9 mouse cellular contexts compared by ENCODE assay signal in genomic region chr1:153506266-153506665, GRCm38 (mm10). TPM values are rescaled to one million over a fixed set of nuclear protein-coding genes. Genes with fewer than 3 reads are reported as not detected.
DNase-seq lines count a peak whose midpoint lies in the region; ATAC-seq and TF ChIP-seq lines count a peak whose summit lies in the region.
"Had no signal": no experiment of that assay in that cellular context is flagged by ENCODE, and none has a peak within 500 bp of the region (broad histone marks: within the 10 kb centered on the region; RNA-seq: fewer than 3 reads in every experiment).

No protein-coding gene starts in this region.

- intact Hi-C loops in gastrocnemius, adult 2 months (cut with DNase I) = no loop called here
- intact Hi-C loops in left cerebral cortex, postnatal 4 days (cut with DNase I) = no loop called here

- TF ChIP-seq CTCF in gastrocnemius, adult 2 months (IDR thresholded peaks at IDR 0.05) = no peak
- TF ChIP-seq CTCF in brain, embryonic 14.5 days (IDR thresholded peaks at IDR 0.05; ENCODE audit: borderline replicate concordance, extremely low read depth, insufficient read depth, insufficient read length) = no peak

- ATAC-seq in granulocyte monocyte progenitor cell, adult 5-6 weeks (replicated peaks; ENCODE audit: poor library complexity, severe bottlenecking) = no peak

- H3K27ac ChIP-seq in gastrocnemius, adult 2 months = no peak overlapping the region
- H3K27ac ChIP-seq: embryonic facial prominence, embryonic 15.5 days had no signal

- DNase-seq in gastrocnemius, adult 2 months = peak; percentile 33
- no peak for DNase-seq in gastrocnemius, adult 18-20 months (ENCODE audit: low spot score)
- peak; percentile 21 for DNase-seq in lung, postnatal 10 days
- DNase-seq in lung, postnatal 14 days = no peak
- peak; percentile 91 for DNase-seq in brain, embryonic 14.5 days (ENCODE audit: low read depth)
- peak; percentile 75 for DNase-seq in left cerebral cortex, postnatal 4 days
- DNase-seq in thymus, postnatal 4 days = no peak

- TF ChIP-seq POLR2A in brain, embryonic 14.5 days (IDR thresholded peaks at IDR 0.05; ENCODE audit: borderline replicate concordance, extremely low read depth, insufficient read depth, insufficient read length, poor library complexity, severe bottlenecking) = no peak

- no peak overlapping the region for H3K4me3 ChIP-seq in gastrocnemius, adult 2 months
- H3K4me3 ChIP-seq: embryonic facial prominence, embryonic 15.5 days had no signal

RNA-seq across cellular contexts. Expression of gene Dhx9, which starts 18.8 kb away (rescaled TPM):
- total RNA-seq in gastrocnemius, adult 2 months (2021) = 10 to 100 TPM; 26.1 to 29.5 TPM
- total RNA-seq in gastrocnemius, adult 18-20 months (2021) = 10 to 100 TPM; 21.4 to 24.4 TPM
- 119 and 142 TPM in 2 replicates for polyA plus RNA-seq in brain, embryonic 14.5 days (2012; rRNA removed)
- total RNA-seq in left cerebral cortex, postnatal 4 days (2021) = 100 to 1,000 TPM; 188 to 192 TPM
- 176 and 196 TPM in 2 replicates for total RNA-seq in granulocyte monocyte progenitor cell, adult 5-6 weeks (2014; fragmentation: Nextera tagmentation)
- total RNA-seq in granulocyte monocyte progenitor cell, adult 5-6 weeks (2017) = 132 and 142 TPM in 2 replicates

RNA-seq across cellular contexts. Expression of gene Npl, which starts 43.6 kb away (rescaled TPM):
- 1 to 10 TPM; 1.1 to 1.6 TPM for total RNA-seq in gastrocnemius, adult 2 months (2021)
- total RNA-seq in gastrocnemius, adult 18-20 months (2021) = 1 to 10 TPM; 2.2 to 2.4 TPM
- polyA plus RNA-seq in brain, embryonic 14.5 days (2012; rRNA removed) = 4.9 and 6.6 TPM in 2 replicates
- 1 to 10 TPM; 5.4 to 6.8 TPM for total RNA-seq in left cerebral cortex, postnatal 4 days (2021)
- 20.9 and 29.3 TPM in 2 replicates for total RNA-seq in granulocyte monocyte progenitor cell, adult 5-6 weeks (2014; fragmentation: Nextera tagmentation)
- total RNA-seq in granulocyte monocyte progenitor cell, adult 5-6 weeks (2017) = 13.4 and 19.9 TPM in 2 replicates

Comparison
In these comparisons a context has a peak if more than half of its experiments do, and no peak if none do; other contexts are left out.
1. DNase-seq: peak in gastrocnemius, adult 2 months (single experiment), lung, postnatal 10 days (single experiment), brain, embryonic 14.5 days (single experiment) and left cerebral cortex, postnatal 4 days (single experiment); none in gastrocnemius, adult 18-20 months (single experiment), lung, postnatal 14 days (single experiment) and thymus, postnatal 4 days (single experiment).
2. RNA of gene Dhx9, which starts 18.8 kb away (total RNA-seq): 132 to 196 TPM in granulocyte monocyte progenitor cell, adult 5-6 weeks and 188 to 192 TPM in left cerebral cortex, postnatal 4 days; 26.1 to 29.5 TPM in gastrocnemius, adult 2 months and 21.4 to 24.4 TPM in gastrocnemius, adult 18-20 months; every median in the first group is over 4 times any median in the second.